Mouse (Mus musculus) spleen, adult 2 months (tissue): ENCODE data around the gene Gm21958. TPM values are rescaled to one million over a fixed set of nuclear protein-coding genes. Genes with fewer than 3 reads are reported as not detected.

Experiments
- DNase-seq, 2 experiments: peaks; one replicate each; pipeline versions ENCODE4 v3.0.0 to v3.0.0-alpha.2; 2012 to 2021; ENCODE audit warnings: low spot score in 2 of 2, low read depth in 1 of 2
- H3K27ac ChIP-seq: fragments of 200-500 bp; 2 replicates; pipeline ENCODE4 v1.5.1; 2012; ENCODE audit warnings: low read length, inconsistent platforms; ENCODE audit not compliant: insufficient read depth
- H3K27me3 ChIP-seq: fragments of 200-500 bp; 2 replicates; pipeline ENCODE4 v1.6.1; 2012; ENCODE audit warnings: mild to moderate bottlenecking, moderate library complexity, low read length, inconsistent platforms; ENCODE audit not compliant: control insufficient read depth, insufficient read depth
- H3K36me3 ChIP-seq: fragments of 200-500 bp; 2 replicates; pipeline ENCODE4 v1.6.1; 2012; ENCODE audit warnings: mild to moderate bottlenecking, low read length, inconsistent platforms; ENCODE audit not compliant: control insufficient read depth, insufficient read depth
- H3K4me1 ChIP-seq: fragments of 200-500 bp; 2 replicates; pipeline ENCODE4 v1.6.1; 2011; ENCODE audit warnings: inconsistent platforms; ENCODE audit not compliant: control insufficient read depth, insufficient read depth, insufficient read length
- H3K4me3 ChIP-seq: fragments of 200-500 bp; 2 replicates; pipeline ENCODE4 v1.5.1; 2011; ENCODE audit warnings: mild to moderate bottlenecking, inconsistent platforms; ENCODE audit not compliant: insufficient read depth, insufficient read length; ENCODE audit errors: extremely low read depth
- CTCF ChIP-seq: fragments of 200-500 bp; IDR thresholded peaks from 2 replicates; pipeline ENCODE4 v1.5.1; 2011; ENCODE audit warnings: mild to moderate bottlenecking, inconsistent platforms; ENCODE audit not compliant: insufficient read depth, insufficient read length, insufficient replicate concordance; ENCODE audit errors: extremely low read depth
- POLR2A ChIP-seq: fragments of 200-500 bp; IDR thresholded peaks from 2 replicates; pipeline ENCODE4 v1.6.1; 2011; ENCODE audit warnings: low read depth, low read length, inconsistent platforms
- whole genome bisulfite sequencing: fragments of 180-500 bp; shearing (Covaris S2); methylation state at CpG from one replicate; pipeline ENCODE4 v1.1.7; 2018; 5-methylcytosine and 5-hydroxymethylcytosine counted together
- polyA plus RNA-seq: library from polyadenylated mRNA; depleted of rRNA; stranded (reverse); fragments of >200 nt; gene quantifications from 2 replicates; pipeline ENCODE4 v1.2.3, GENCODE M21; 2012

Gene Gm21958
- polyA plus RNA-seq, 1 experiment, result not detected

- H3K27me3 ChIP-seq, result peaks cover 10% of the 10 kb centered on the region
- H3K4me1 ChIP-seq, result no peaks in the 10 kb centered on the region; the same call in 1 of the 2 replicates
- DNase-seq, result no peak
- H3K36me3 ChIP-seq, result peaks cover 9% of the 10 kb centered on the region; the same call in 1 of the 2 replicates
- no peak overlapping the region for H3K27ac ChIP-seq
- H3K4me3 ChIP-seq, result no peak overlapping the region
- TF ChIP-seq POLR2A, result no peak
- WGBS, result 64% methylated on average over 4 of the region's 4 CpGs
Observed at GRCm38 (mm10) chr3:54753411-54753810, 39.3 kb upstream of the Gm21958 start.

- TF ChIP-seq CTCF, result peak; percentile 38; the same call in 1 of the 2 replicates
- no peak for TF ChIP-seq POLR2A
- 78% methylated on average over 5 of the region's 5 CpGs for WGBS
- no peak overlapping the region for H3K27ac ChIP-seq
- no peaks in the 10 kb centered on the region for H3K27me3 ChIP-seq
- H3K4me3 ChIP-seq, result no peak overlapping the region
- no peak for DNase-seq
- peaks cover 61% of the 10 kb centered on the region for H3K36me3 ChIP-seq
- H3K4me1 ChIP-seq, result no peaks in the 10 kb centered on the region
Observed at GRCm38 (mm10) chr3:54745799-54746198, 31.6 kb upstream of the Gm21958 start.

GRCm38 (mm10) chr3:54741965-54742364, 27.8 kb upstream of the Gm21958 start:
- DNase-seq, result no peak
- H3K4me3 ChIP-seq, result no peak overlapping the region
- H3K27me3 ChIP-seq, result no peaks in the 10 kb centered on the region
- no peak overlapping the region for H3K27ac ChIP-seq
- no peaks in the 10 kb centered on the region for H3K4me1 ChIP-seq
- 98% methylated on average over 11 of the region's 11 CpGs for WGBS
- H3K36me3 ChIP-seq, result peaks cover 41% of the 10 kb centered on the region
- no peak for TF ChIP-seq CTCF
- TF ChIP-seq POLR2A, result no peak

GRCm38 (mm10) chr3:54737317-54737716, 23.2 kb upstream of the Gm21958 start:
- Histone ChIP-seq H3K27me3 (no peaks in the 10 kb centered on the region), H3K27ac (no peak overlapping the region), H3K36me3 (peaks cover 18% of the 10 kb centered on the region), H3K4me1 (no peaks in the 10 kb centered on the region; the same call in 1 of the 2 replicates), H3K4me3 (no peak overlapping the region)
- TF ChIP-seq CTCF, result no peak
- no peak for DNase-seq
- WGBS, result 94% methylated on average over 8 of the region's 8 CpGs

GRCm38 (mm10) chr3:54736101-54736927, 22.2 kb upstream of the Gm21958 start:
- DNase-seq, result no peak
- TF ChIP-seq CTCF, result no peak
- TF ChIP-seq POLR2A, result no peak
- H3K4me3 ChIP-seq, result peak overlapping the region; percentile 100
- no peak overlapping the region for H3K27ac ChIP-seq
- no peaks in the 10 kb centered on the region; the same call in 1 of the 2 replicates for H3K4me1 ChIP-seq
- no peaks in the 10 kb centered on the region for H3K27me3 ChIP-seq
- WGBS, result 45% methylated on average over 18 of the region's 18 CpGs
- peaks cover 10% of the 10 kb centered on the region for H3K36me3 ChIP-seq

- DNase-seq, result peak; percentile 56 to 78
- peaks cover 8% of the 10 kb centered on the region; the same call in 1 of the 2 replicates for H3K36me3 ChIP-seq
- H3K27ac ChIP-seq, result peak within 1 kb of the TSS; percentile 98
- WGBS, result under 1% methylated on average over 65 of the region's 65 CpGs
- H3K27me3 ChIP-seq, result no peaks in the 10 kb centered on the region
- TF ChIP-seq CTCF (peak; percentile 98), POLR2A (peak; percentile 74)
- peak within 1 kb of the TSS; percentile 100 for H3K4me3 ChIP-seq
- H3K4me1 ChIP-seq, result no peaks in the 10 kb centered on the region; the same call in 1 of the 2 replicates
Observed at GRCm38 (mm10) chr3:54735247-54736046, 21.3 kb upstream of the Gm21958 start, which contains the start of the genes Exosc8 and Alg5. TSS of gene Exosc8 (minus strand) at chr3:54735393. TSS of gene Alg5 (plus strand) at chr3:54735539.
